Mouse (Mus musculus) limb, embryonic 14.5 days (tissue): ENCODE measurements around the gene Gabbr2. TPM values are rescaled to one million over a fixed set of nuclear protein-coding genes. Genes with fewer than 3 reads are reported as not detected.

ENCODE experiments used
- ATAC-seq: fragments of 200-750 bp; cut with Nextera tagmentation; 2 replicates; pipeline ENCODE4 v1.8.0; 2017; ENCODE audit warnings: low read depth, moderate number of reproducible peaks, moderate TSS enrichment; ENCODE audit not compliant: low FRiP score
- DNase-seq: peaks from one replicate; pipeline ENCODE4 v3.0.0-alpha.2; 2015; ENCODE audit warnings: low spot score
- H3K27ac ChIP-seq: fragments of 300-500 bp; sonication (generic); replicated peaks from 2 replicates; pipeline ENCODE4 v1.5.1; 2014; ENCODE audit warnings: low read depth, mild to moderate bottlenecking, low read length, moderate library complexity, mixed read lengths
- H3K27me3 ChIP-seq: fragments of 300-500 bp; sonication (generic); 2 replicates; pipeline ENCODE4 v1.6.1; 2014; ENCODE audit warnings: low read length, mixed read lengths; ENCODE audit not compliant: control insufficient read depth, insufficient read depth
- H3K36me3 ChIP-seq: fragments of 300-500 bp; sonication (generic); 2 replicates; pipeline ENCODE4 v1.6.1; 2014; ENCODE audit warnings: mild to moderate bottlenecking, low read length, moderate library complexity, mixed read lengths; ENCODE audit not compliant: control insufficient read depth, insufficient read depth
- H3K4me1 ChIP-seq: fragments of 300-500 bp; sonication (generic); 2 replicates; pipeline ENCODE4 v1.6.1; 2014; ENCODE audit warnings: antibody characterized with exemption, low read length, mixed read lengths; ENCODE audit not compliant: control insufficient read depth, insufficient read depth
- H3K4me2 ChIP-seq: fragments of 300-500 bp; sonication (generic); replicated peaks from 2 replicates; pipeline ENCODE4 v1.6.1; 2014; ENCODE audit warnings: low read depth, mild to moderate bottlenecking, low read length, moderate library complexity; ENCODE audit not compliant: severe bottlenecking
- H3K4me3 ChIP-seq: fragments of 300-500 bp; sonication (generic); replicated peaks from 2 replicates; pipeline ENCODE4 v1.5.1; 2014; ENCODE audit warnings: low read length
- H3K9ac ChIP-seq: fragments of 300-500 bp; sonication (generic); 2 replicates; pipeline ENCODE4 v1.6.1; 2014; ENCODE audit warnings: mild to moderate bottlenecking, low read depth, low read length, moderate library complexity; ENCODE audit not compliant: severe bottlenecking
- H3K9me3 ChIP-seq: fragments of 300-500 bp; sonication (generic); 2 replicates; pipeline ENCODE4 v1.6.1; 2016; ENCODE audit warnings: low read length; ENCODE audit not compliant: control insufficient read depth
- POLR2A ChIP-seq: fragments of 200-500 bp; IDR thresholded peaks from 2 replicates; pipeline ENCODE4 v1.8.0; 2012; ENCODE audit warnings: inconsistent platforms, mild to moderate bottlenecking, moderate library complexity, borderline replicate concordance; ENCODE audit not compliant: insufficient read depth, insufficient read length; ENCODE audit errors: extremely low read depth
- WGBS: fragments of 180-500 bp; shearing (Covaris S2); extraction: QIAGEN DNeasy Blood & Tissue Kit; methylation state at CpG from one replicate; pipeline ENCODE4 v1.1.7; 2014; 5-methylcytosine and 5-hydroxymethylcytosine counted together
- polyA plus RNA-seq, 2 experiments: library from polyadenylated mRNA; depleted of rRNA in 1 of 2; stranded (reverse) in 1 of 2; unstranded in 1 of 2; fragments of >200 nt; fragmentation: Nextera tagmentation in 1 of 2; extraction: Ambion mirVana in 1 of 2; gene quantifications; 2 replicates each; pipeline versions ENCODE4 v1.2.1 to v1.2.3; 2012 to 2014

Gabbr2 gene
- polyA plus RNA-seq, 2 experiments, result 0.15 to 0.30 TPM

GRCm38 (mm10) chr4:46736910-46737511 is 254.7 kb downstream of the Gabbr2 start:
- no peak for ATAC-seq
- no peak for DNase-seq
- H3K27me3 ChIP-seq, result no peaks in the 10 kb centered on the region
- no peak overlapping the region for H3K4me3 ChIP-seq
- H3K36me3 ChIP-seq, result no peaks in the 10 kb centered on the region
- no peaks in the 10 kb centered on the region for H3K9me3 ChIP-seq
- H3K9ac ChIP-seq, result no peak overlapping the region
- H3K4me2 ChIP-seq, result no peak overlapping the region
- TF ChIP-seq POLR2A, result no peak
- WGBS, result 42% methylated on average over 9 of the region's 9 CpGs
- H3K4me1 ChIP-seq, result no peaks in the 10 kb centered on the region
- H3K27ac ChIP-seq, result no peak overlapping the region

GRCm38 (mm10) chr4:46734906-46735305 is 256.8 kb downstream of the Gabbr2 start:
- WGBS, result 48% methylated on average over 5 of the region's 5 CpGs
- no peaks in the 10 kb centered on the region for H3K36me3 ChIP-seq
- TF ChIP-seq POLR2A, result no peak

GRCm38 (mm10) chr4:46731590-46731989 is 260.1 kb downstream of the Gabbr2 start:
- no peak for ATAC-seq
- no peak for TF ChIP-seq POLR2A
- WGBS, result 15% methylated on average over 8 of the region's 8 CpGs
- Histone ChIP-seq H3K4me3 (no peak overlapping the region), H3K4me2 (no peak overlapping the region), H3K27me3 (no peaks in the 10 kb centered on the region), H3K9me3 (no peaks in the 10 kb centered on the region), H3K36me3 (no peaks in the 10 kb centered on the region), H3K27ac (no peak overlapping the region), H3K4me1 (no peaks in the 10 kb centered on the region; the same call in 1 of the 2 replicates), H3K9ac (no peak overlapping the region)
- DNase-seq, result no peak

More at GRCm38 (mm10) chr4:46734906-46735305, 256.8 kb downstream of the Gabbr2 start:
- Histone ChIP-seq H3K9me3 (no peaks in the 10 kb centered on the region), H3K4me1 (no peaks in the 10 kb centered on the region), H3K4me3 (no peak overlapping the region), H3K27me3 (no peaks in the 10 kb centered on the region), H3K27ac (no peak overlapping the region), H3K9ac (no peak overlapping the region), H3K4me2 (no peak overlapping the region)
- DNase-seq, result peak; percentile 34
- no peak for ATAC-seq

- H3K27me3 ChIP-seq, result no peaks in the 10 kb centered on the region
- no peak for ATAC-seq
- no peak overlapping the region for H3K4me2 ChIP-seq
- no peak overlapping the region for H3K9ac ChIP-seq
- DNase-seq, result no peak
- no peaks in the 10 kb centered on the region for H3K36me3 ChIP-seq
- WGBS, result 60% methylated on average over 9 of the region's 9 CpGs
- no peak overlapping the region for H3K4me3 ChIP-seq
- no peak overlapping the region for H3K27ac ChIP-seq
- no peak for TF ChIP-seq POLR2A
- no peaks in the 10 kb centered on the region for H3K9me3 ChIP-seq
- H3K4me1 ChIP-seq, result no peaks in the 10 kb centered on the region; the same call in 1 of the 2 replicates
Observed at GRCm38 (mm10) chr4:46729306-46730042, 262.2 kb downstream of the Gabbr2 start.

GRCm38 (mm10) chr4:46728231-46728630 is 263.4 kb downstream of the Gabbr2 start:
- Histone ChIP-seq H3K36me3 (no peaks in the 10 kb centered on the region), H3K4me3 (no peak overlapping the region), H3K27me3 (no peaks in the 10 kb centered on the region), H3K9ac (no peak overlapping the region), H3K4me2 (no peak overlapping the region), H3K9me3 (no peaks in the 10 kb centered on the region), H3K4me1 (no peaks in the 10 kb centered on the region; the same call in 1 of the 2 replicates), H3K27ac (no peak overlapping the region)
- no peak for TF ChIP-seq POLR2A
- DNase-seq, result no peak
- ATAC-seq, result no peak
- 71% methylated on average over 1 of the region's 1 CpGs for WGBS
